Mouse (Mus musculus) ES-E14 (cell line): ENCODE measurements around the gene Gm21860.
"Not testable (repeated sequence)": the region's sequence is repeated elsewhere in the genome, so short reads cannot be mapped to it uniquely, and the experiment has no call there.

ENCODE experiments used
- CHD2 ChIP-seq: IDR thresholded peaks from 2 replicates; pipeline ENCODE4 v1.6.1; 2014; ENCODE audit warnings: mild to moderate bottlenecking, low read depth, low read length, inconsistent platforms
- HCFC1 ChIP-seq: IDR thresholded peaks from 2 replicates; pipeline ENCODE4 v1.6.1; 2012; ENCODE audit warnings: low read length, inconsistent platforms, borderline replicate concordance; ENCODE audit not compliant: insufficient read depth
- ZNF384 ChIP-seq: IDR thresholded peaks from 2 replicates; pipeline ENCODE4 v1.6.1; 2012; ENCODE audit warnings: low read depth, low read length, inconsistent platforms

GRCm38 (mm10) chrY:90738841-90739530 is 15.6 kb downstream of the Gm21860 start:
- TF ChIP-seq CHD2, ZNF384, HCFC1: not testable (repeated sequence)
